Mouse (Mus musculus) midbrain, embryonic 11.5 days (tissue): Measurements from ENCODE around the gene Vwa7. TPM values are rescaled to one million over a fixed set of nuclear protein-coding genes. Genes with fewer than 3 reads are reported as not detected.

Experiments
- ATAC-seq: fragments of 200-750 bp; cut with Nextera tagmentation; 2 replicates; pipeline ENCODE4 v1.8.0; 2017; ENCODE audit warnings: moderate TSS enrichment, moderate library complexity; ENCODE audit not compliant: low FRiP score
- DNase-seq: peaks from one replicate; pipeline ENCODE4 v3.0.0; 2015; ENCODE audit warnings: low spot score; ENCODE audit errors: missing footprints
- H3K27ac ChIP-seq: fragments of 300-500 bp; sonication (generic); 2 replicates; pipeline ENCODE4 v1.5.1; 2014; ENCODE audit warnings: low read depth, low read length
- H3K27me3 ChIP-seq: fragments of 300-500 bp; sonication (generic); 2 replicates; pipeline ENCODE4 v1.6.1; 2014; ENCODE audit warnings: mild to moderate bottlenecking, low read length, moderate library complexity, mixed read lengths; ENCODE audit not compliant: control insufficient read depth, insufficient read depth
- H3K36me3 ChIP-seq: fragments of 300-500 bp; sonication (generic); 2 replicates; pipeline ENCODE4 v1.6.1; 2014; ENCODE audit warnings: mild to moderate bottlenecking, low read length, moderate library complexity, mixed read lengths; ENCODE audit not compliant: control insufficient read depth, insufficient read depth
- H3K4me1 ChIP-seq: fragments of 300-500 bp; sonication (generic); 2 replicates; pipeline ENCODE4 v1.6.1; 2014; ENCODE audit warnings: low read length; ENCODE audit not compliant: control insufficient read depth, insufficient read depth
- H3K4me2 ChIP-seq: fragments of 300-500 bp; sonication (generic); 2 replicates; pipeline ENCODE4 v1.6.1; 2014; ENCODE audit warnings: mild to moderate bottlenecking, moderate library complexity
- H3K4me3 ChIP-seq: fragments of 300-500 bp; sonication (generic); 2 replicates; pipeline ENCODE4 v1.5.1; 2014; ENCODE audit warnings: low read depth, low read length
- H3K9ac ChIP-seq: fragments of 300-500 bp; sonication (generic); 2 replicates; pipeline ENCODE4 v1.6.1; 2014; ENCODE audit warnings: low read length
- H3K9me3 ChIP-seq: fragments of 300-500 bp; sonication (generic); 2 replicates; pipeline ENCODE4 v1.6.1; 2016; ENCODE audit warnings: low read length; ENCODE audit not compliant: control insufficient read depth
- WGBS: fragments of 180-500 bp; shearing (Covaris S2); extraction: QIAGEN DNeasy Blood & Tissue Kit; methylation state at CpG from one replicate; pipeline ENCODE4 v1.1.7; 2014; 5-methylcytosine and 5-hydroxymethylcytosine counted together
- polyA plus RNA-seq: library from polyadenylated mRNA; unstranded; fragments of >200 nt; fragmentation: Nextera tagmentation; extraction: Ambion mirVana; gene quantifications from 2 replicates; pipeline ENCODE4 v1.2.1, GENCODE M21; 2014

The Vwa7 gene
- polyA plus RNA-seq, 1 experiment from 2014 or later = 0.07 TPM

GRCm38 (mm10) chr17:35017706-35018030, 1.3 kb downstream of the Vwa7 start:
- no peaks in the 10 kb centered on the region for H3K9me3 ChIP-seq
- no peak overlapping the region for H3K9ac ChIP-seq
- ATAC-seq = no peak
- H3K4me1 ChIP-seq = peaks cover 6% of the 10 kb centered on the region
- H3K36me3 ChIP-seq = peaks cover 27% of the 10 kb centered on the region
- H3K4me3 ChIP-seq = no peak overlapping the region
- H3K27me3 ChIP-seq = no peaks in the 10 kb centered on the region
- H3K27ac ChIP-seq = no peak overlapping the region
- no peak for DNase-seq
- WGBS = 73% methylated on average over 14 of the region's 14 CpGs
- H3K4me2 ChIP-seq = no peak overlapping the region

DNA sequence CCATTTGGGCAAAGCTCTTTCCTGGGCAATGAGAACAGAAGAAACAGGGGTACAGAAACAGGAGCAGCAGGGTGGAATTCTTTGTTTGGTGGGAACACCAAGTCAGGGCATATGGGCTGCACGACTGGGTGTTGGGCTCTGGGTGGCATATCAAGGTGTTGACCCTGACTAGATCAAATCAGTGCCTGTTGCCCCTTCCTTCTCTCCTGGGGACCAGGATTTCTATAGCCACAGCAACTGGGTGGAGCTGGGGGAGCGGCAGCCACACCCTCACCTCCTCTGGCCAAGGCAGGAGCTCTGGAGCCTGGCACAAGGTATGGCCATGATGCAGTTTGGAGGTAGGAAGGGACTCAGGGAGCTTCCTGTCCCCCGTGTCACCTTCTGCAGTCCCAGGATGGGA, 1.8 kb downstream of the Vwa7 start:
- Histone ChIP-seq H3K4me2 (no peak overlapping the region), H3K27me3 (no peaks in the 10 kb centered on the region), H3K36me3 (peaks cover 23% of the 10 kb centered on the region), H3K4me3 (no peak overlapping the region), H3K4me1 (peaks cover 6% of the 10 kb centered on the region), H3K9ac (no peak overlapping the region), H3K9me3 (no peaks in the 10 kb centered on the region), H3K27ac (no peak overlapping the region)
- no peak for DNase-seq
- WGBS = 73% methylated on average over 3 of the region's 3 CpGs
- ATAC-seq = no peak

DNA sequence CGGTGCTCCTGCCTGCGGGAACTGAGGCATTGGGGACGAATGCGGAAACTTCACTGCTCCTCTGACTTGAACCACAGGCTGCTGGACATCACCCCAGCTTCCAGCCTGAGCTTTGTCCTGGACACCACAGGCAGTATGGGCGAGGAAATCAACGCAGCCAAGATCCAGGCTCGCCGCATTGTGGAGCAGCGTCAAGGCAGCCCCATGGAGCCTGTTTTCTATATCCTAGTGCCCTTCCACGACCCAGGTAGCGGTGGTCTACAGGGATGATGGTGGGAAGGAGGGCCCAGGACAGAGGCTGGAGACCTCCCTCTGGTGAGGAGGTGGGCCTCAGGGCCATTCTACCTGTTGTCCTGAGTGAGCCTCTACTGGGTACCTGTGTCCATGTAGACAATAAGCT, 3.5 kb downstream of the Vwa7 start:
- Histone ChIP-seq H3K4me3 (no peak overlapping the region), H3K27ac (no peak overlapping the region)

GRCm38 (mm10) chr17:35020551-35020950, 4.2 kb downstream of the Vwa7 start:
- 82% methylated on average over 8 of the region's 8 CpGs for WGBS
- DNase-seq (no peak), ATAC-seq (no peak)
- peaks cover 3% of the 10 kb centered on the region for H3K36me3 ChIP-seq
- no peak overlapping the region for H3K9ac ChIP-seq
- H3K27me3 ChIP-seq = no peaks in the 10 kb centered on the region
- H3K4me2 ChIP-seq = no peak overlapping the region
- H3K27ac ChIP-seq = no peak overlapping the region
- H3K9me3 ChIP-seq = no peaks in the 10 kb centered on the region
- no peak overlapping the region for H3K4me3 ChIP-seq
- peaks cover 6% of the 10 kb centered on the region for H3K4me1 ChIP-seq

More for the DNA sequence above, 3.5 kb downstream of the Vwa7 start:
- ATAC-seq (no peak), DNase-seq (no peak)
- no peaks in the 10 kb centered on the region for H3K9me3 ChIP-seq
- no peak overlapping the region for H3K4me2 ChIP-seq
- H3K36me3 ChIP-seq = peaks cover 5% of the 10 kb centered on the region
- no peaks in the 10 kb centered on the region for H3K27me3 ChIP-seq
- H3K4me1 ChIP-seq = peaks cover 6% of the 10 kb centered on the region
- WGBS = 84% methylated on average over 11 of the region's 11 CpGs
- no peak overlapping the region for H3K9ac ChIP-seq

DNA sequence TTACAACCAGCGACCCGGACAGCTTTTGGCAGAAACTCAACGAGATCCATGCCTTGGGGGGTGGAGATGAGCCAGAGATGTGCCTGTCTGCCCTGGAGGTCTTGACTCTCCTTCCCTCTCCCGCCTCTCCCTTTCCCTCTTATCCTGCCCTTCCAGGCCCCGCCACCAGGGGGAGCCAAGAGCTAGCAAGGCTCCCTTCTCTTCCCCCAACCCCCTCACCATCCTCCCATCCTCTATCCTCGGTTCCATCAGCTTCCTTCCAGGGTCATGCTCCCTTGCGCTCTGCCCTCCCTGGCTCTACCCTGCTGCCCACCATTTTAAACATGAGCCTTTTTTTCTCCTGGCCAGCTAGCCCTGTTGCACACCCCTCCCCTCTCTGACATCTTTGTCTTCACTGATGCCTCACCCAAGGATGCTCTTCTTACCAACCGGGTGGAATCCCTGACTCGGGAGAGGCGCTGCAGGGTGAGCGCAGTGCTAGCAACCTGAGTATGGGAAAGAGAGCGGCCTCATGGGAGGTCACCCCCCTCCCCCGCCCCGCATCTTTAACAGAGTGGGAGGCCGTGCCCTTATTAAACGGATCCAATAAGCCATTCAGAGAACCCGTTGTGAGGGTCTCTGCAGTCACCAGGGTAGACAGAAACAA, 4.9 kb downstream of the Vwa7 start:
- Histone ChIP-seq H3K4me2 (peak overlapping the region; percentile 30), H3K36me3 (no peaks in the 10 kb centered on the region), H3K9ac (peak overlapping the region; percentile 6; the same call in 1 of the 2 replicates), H3K27ac (no peak overlapping the region; the same call in 1 of the 2 replicates), H3K4me3 (no peak overlapping the region; the same call in 1 of the 2 replicates), H3K4me1 (peaks cover 6% of the 10 kb centered on the region), H3K9me3 (no peaks in the 10 kb centered on the region), H3K27me3 (no peaks in the 10 kb centered on the region)
- peak; percentile 85 for ATAC-seq
- WGBS = 4% methylated on average over 16 of the region's 17 CpGs
- peak; percentile 100 for DNase-seq

DNA sequence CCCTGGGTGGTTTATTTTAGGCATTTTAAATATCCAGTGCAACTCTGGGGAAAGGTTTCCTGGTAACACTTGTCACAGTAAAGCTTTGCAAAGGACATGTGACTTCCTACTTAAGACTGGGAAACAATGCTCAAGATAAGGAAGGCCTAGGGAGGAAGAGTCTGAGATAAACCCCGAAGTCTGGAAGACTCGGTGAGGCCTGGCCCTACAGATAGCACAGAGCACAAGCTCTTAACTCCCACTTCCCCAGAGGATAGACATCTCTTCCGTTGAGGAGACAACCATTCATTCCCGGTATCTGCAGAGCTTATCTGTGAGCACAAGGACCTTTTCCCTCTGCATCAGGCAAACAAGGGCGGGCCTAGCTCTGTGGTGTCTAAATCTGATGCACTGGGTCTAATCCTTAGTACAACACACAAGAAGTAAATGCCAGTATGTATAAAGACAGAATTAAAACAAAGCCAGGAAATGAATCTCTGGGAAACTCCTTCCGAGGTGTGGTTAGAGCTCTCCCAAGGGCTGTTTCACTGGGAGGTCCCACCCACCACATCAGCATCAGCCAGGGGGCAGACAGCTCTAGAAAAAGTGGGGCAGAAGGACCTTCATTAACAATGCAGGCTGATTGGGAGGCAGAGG, 5.6 kb downstream of the Vwa7 start:
- no peak overlapping the region for H3K4me2 ChIP-seq
- 52% methylated on average over 6 of the region's 6 CpGs for WGBS
- no peak overlapping the region; the same call in 1 of the 2 replicates for H3K27ac ChIP-seq

DNA sequence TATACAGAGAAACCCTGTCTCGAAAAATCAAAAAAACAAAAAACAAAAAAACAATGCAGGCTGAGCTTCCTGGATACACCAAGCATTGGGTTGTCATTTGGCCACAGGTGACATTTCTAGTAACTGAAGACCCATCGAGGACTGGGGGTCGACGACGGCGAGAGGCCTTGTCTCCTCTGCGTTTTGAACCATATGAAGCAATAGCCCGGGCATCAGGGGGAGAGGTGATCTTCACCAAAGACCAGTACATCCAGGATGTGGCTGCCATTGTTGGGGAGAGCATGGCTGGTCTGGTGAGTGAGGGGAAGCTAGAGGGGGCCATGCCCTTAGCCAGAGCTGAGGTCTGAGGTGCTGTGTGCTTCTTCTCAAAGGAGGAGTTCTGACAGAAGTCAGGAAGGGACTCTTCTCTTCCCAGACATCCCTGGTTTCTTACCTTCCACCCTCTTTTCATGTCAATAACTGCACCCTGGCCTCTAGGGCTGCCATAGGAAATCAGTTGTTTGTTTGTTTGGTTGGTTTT, 6.2 kb downstream of the Vwa7 start:
- Histone ChIP-seq H3K27ac (no peak overlapping the region), H3K36me3 (no peaks in the 10 kb centered on the region), H3K27me3 (no peaks in the 10 kb centered on the region), H3K4me3 (no peak overlapping the region), H3K9me3 (no peaks in the 10 kb centered on the region), H3K4me2 (no peak overlapping the region), H3K9ac (no peak overlapping the region), H3K4me1 (peaks cover 12% of the 10 kb centered on the region)
- no peak for DNase-seq
- no peak for ATAC-seq
- WGBS = 95% methylated on average over 8 of the region's 8 CpGs

More for the DNA sequence above, 5.6 kb downstream of the Vwa7 start:
- Histone ChIP-seq H3K27me3 (no peaks in the 10 kb centered on the region), H3K9me3 (no peaks in the 10 kb centered on the region), H3K9ac (no peak overlapping the region), H3K4me1 (peaks cover 6% of the 10 kb centered on the region), H3K4me3 (no peak overlapping the region), H3K36me3 (no peaks in the 10 kb centered on the region)
- DNase-seq = no peak
- no peak; the same call in 1 of the 2 replicates for ATAC-seq

DNA sequence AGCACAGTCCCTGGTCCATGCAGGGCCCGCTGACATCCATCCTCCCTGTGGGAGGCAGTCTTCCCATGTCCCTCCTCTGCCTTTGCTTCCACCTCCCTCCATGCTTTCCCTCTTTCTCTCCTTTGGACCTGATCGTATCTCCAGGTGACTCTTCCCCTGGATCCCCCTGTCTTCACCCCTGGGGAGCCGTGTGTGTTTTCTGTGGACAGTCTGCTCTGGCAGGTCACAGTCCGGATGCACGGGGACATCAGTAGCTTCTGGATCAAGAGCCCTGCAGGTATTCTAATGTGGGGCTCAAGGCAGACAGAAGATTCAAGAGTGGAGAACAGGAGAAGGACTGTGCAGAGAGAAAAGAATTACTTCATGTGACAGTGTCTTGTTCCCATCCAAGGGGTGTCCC, 6.8 kb downstream of the Vwa7 start:
- ATAC-seq (no peak), DNase-seq (no peak)
- WGBS = 83% methylated on average over 5 of the region's 5 CpGs
- no peaks in the 10 kb centered on the region for H3K27me3 ChIP-seq
- H3K9ac ChIP-seq = no peak overlapping the region
- H3K4me1 ChIP-seq = peaks cover 13% of the 10 kb centered on the region
- no peak overlapping the region for H3K4me2 ChIP-seq
- no peak overlapping the region for H3K27ac ChIP-seq
- no peaks in the 10 kb centered on the region for H3K9me3 ChIP-seq
- no peaks in the 10 kb centered on the region for H3K36me3 ChIP-seq
- H3K4me3 ChIP-seq = no peak overlapping the region

- Histone ChIP-seq H3K4me2 (no peak overlapping the region), H3K27me3 (no peaks in the 10 kb centered on the region), H3K36me3 (no peaks in the 10 kb centered on the region), H3K4me1 (peaks cover 13% of the 10 kb centered on the region), H3K9me3 (no peaks in the 10 kb centered on the region), H3K27ac (no peak overlapping the region), H3K4me3 (no peak overlapping the region), H3K9ac (no peak overlapping the region)
- DNase-seq (no peak), ATAC-seq (no peak)
- 76% methylated on average over 4 of the region's 4 CpGs for WGBS
Observed at GRCm38 (mm10) chr17:35023756-35024155, 7.4 kb downstream of the Vwa7 start.
